Mouse (Mus musculus) liver, embryonic 14.5 days (tissue): Measurements from ENCODE around the gene Sdk1. TPM values are rescaled to one million over a fixed set of nuclear protein-coding genes. Genes with fewer than 3 reads are reported as not detected.

Experiments
- ATAC-seq: fragments of 200-750 bp; cut with Nextera tagmentation; 2 replicates; pipeline ENCODE4 v1.8.0; 2017; ENCODE audit warnings: moderate number of reproducible peaks, mild to moderate bottlenecking, moderate library complexity; ENCODE audit not compliant: insufficient read depth
- DNase-seq, 3 experiments: peaks; one replicate each; pipeline ENCODE4 v3.0.0-alpha.2; 2012 to 2013; ENCODE audit warnings: low read depth in 3 of 3, low spot score in 3 of 3
- H3K27ac ChIP-seq: fragments of 300-500 bp; sonication (generic); 2 replicates; pipeline ENCODE4 v1.5.1; 2014; ENCODE audit warnings: moderate library complexity, mild to moderate bottlenecking, control low read depth, inconsistent platforms
- H3K27me3 ChIP-seq: fragments of 300-500 bp; sonication (generic); 2 replicates; pipeline ENCODE4 v1.6.1; 2014; ENCODE audit warnings: mild to moderate bottlenecking, low read length, moderate library complexity; ENCODE audit not compliant: control insufficient read depth, insufficient read depth
- H3K36me3 ChIP-seq: fragments of 300-500 bp; sonication (generic); replicated peaks from 2 replicates; pipeline ENCODE4 v1.6.1; 2014; ENCODE audit warnings: low read depth; ENCODE audit not compliant: control insufficient read depth, insufficient read depth
- H3K4me1 ChIP-seq, 2 experiments: fragments of 200-500 bp in 1 of 2; fragments of 300-500 bp in 1 of 2; sonication (generic) in 1 of 2; replicated peaks; 2 replicates each; pipeline ENCODE4 v1.6.1; 2012 to 2014; ENCODE audit warnings: antibody characterized with exemption in 1 of 2, inconsistent platforms in 1 of 2, low read length in 1 of 2; ENCODE audit not compliant: control insufficient read depth in 2 of 2, insufficient read depth in 2 of 2
- H3K4me2 ChIP-seq: fragments of 300-500 bp; sonication (generic); 2 replicates; pipeline ENCODE4 v1.6.1; 2014; ENCODE audit warnings: low read depth, mild to moderate bottlenecking, control low read depth, moderate library complexity
- H3K4me3 ChIP-seq, 2 experiments: fragments of 200-500 bp in 1 of 2; fragments of 300-500 bp in 1 of 2; sonication (generic) in 1 of 2; 2 replicates each; pipeline ENCODE4 v1.5.1; 2012 to 2014; ENCODE audit warnings: low read depth in 2 of 2, low read length in 2 of 2, mild to moderate bottlenecking in 2 of 2, control low read depth in 1 of 2, inconsistent platforms in 1 of 2, moderate library complexity in 1 of 2; ENCODE audit not compliant: insufficient read depth in 1 of 2
- H3K9ac ChIP-seq: fragments of 300-500 bp; sonication (generic); replicated peaks from 2 replicates; pipeline ENCODE4 v1.6.1; 2014; ENCODE audit warnings: mild to moderate bottlenecking, control low read depth, moderate library complexity
- H3K9me3 ChIP-seq: fragments of 300-500 bp; sonication (generic); 2 replicates; pipeline ENCODE4 v1.6.1; 2016; ENCODE audit warnings: low read length, mixed read lengths; ENCODE audit not compliant: control insufficient read depth
- CTCF ChIP-seq: IDR thresholded peaks from 2 replicates; pipeline ENCODE4 v1.5.1; 2016; ENCODE audit warnings: antibody characterized with exemption, low read depth, control low read depth
- EP300 ChIP-seq: IDR thresholded peaks from 2 replicates; pipeline ENCODE4 v1.6.1; 2016; ENCODE audit warnings: antibody characterized with exemption, low read depth
- WGBS: fragments of 180-500 bp; shearing (Covaris S2); extraction: QIAGEN DNeasy Blood & Tissue Kit; methylation state at CpG from one replicate; pipeline ENCODE4 v1.1.7; 2014; ENCODE audit not compliant: insufficient replicate concordance; 5-methylcytosine and 5-hydroxymethylcytosine counted together
- polyA plus RNA-seq, 2 experiments: library from polyadenylated mRNA; depleted of rRNA in 1 of 2; stranded (reverse) in 1 of 2; unstranded in 1 of 2; fragments of >200 nt; fragmentation: Nextera tagmentation in 1 of 2; extraction: Ambion mirVana in 1 of 2; gene quantifications; 2 replicates each; pipeline versions ENCODE4 v1.2.1 to v1.2.3; 2012 to 2014

Gene Sdk1
- polyA plus RNA-seq, 2 experiments = 0.01 to 0.25 TPM

DNA sequence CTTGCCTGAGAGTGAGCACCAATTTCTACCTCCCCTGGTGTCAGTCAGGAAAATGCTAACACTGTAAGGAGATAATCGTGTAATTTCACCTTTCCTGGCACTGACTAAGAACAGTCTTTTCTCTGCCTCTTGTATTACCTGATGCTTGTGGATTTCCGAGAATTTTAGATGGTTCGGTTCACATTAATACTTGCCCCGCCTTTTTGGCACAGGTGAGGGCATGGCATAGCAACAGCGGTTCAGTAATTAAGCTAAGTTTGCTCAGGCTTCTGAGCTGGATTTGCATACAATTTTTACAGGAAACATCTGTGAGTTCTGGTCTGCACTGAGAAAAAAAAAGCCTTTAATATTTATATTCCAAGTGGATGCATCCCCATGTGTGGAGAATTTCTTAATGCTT, 350.0 kb downstream of the Sdk1 start:
- Histone ChIP-seq H3K27ac (no peak overlapping the region), H3K36me3 (no peaks in the 10 kb centered on the region), H3K4me1 (no peaks in the 10 kb centered on the region), H3K27me3 (no peaks in the 10 kb centered on the region), H3K4me3 (no peak overlapping the region), H3K9ac (no peak overlapping the region), H3K9me3 (no peaks in the 10 kb centered on the region), H3K4me2 (no peak overlapping the region)
- TF ChIP-seq EP300 = no peak
- no peak for TF ChIP-seq CTCF
- ATAC-seq (no peak), DNase-seq (no peak)
- WGBS = 65% methylated on average over 5 of the region's 5 CpGs

DNA sequence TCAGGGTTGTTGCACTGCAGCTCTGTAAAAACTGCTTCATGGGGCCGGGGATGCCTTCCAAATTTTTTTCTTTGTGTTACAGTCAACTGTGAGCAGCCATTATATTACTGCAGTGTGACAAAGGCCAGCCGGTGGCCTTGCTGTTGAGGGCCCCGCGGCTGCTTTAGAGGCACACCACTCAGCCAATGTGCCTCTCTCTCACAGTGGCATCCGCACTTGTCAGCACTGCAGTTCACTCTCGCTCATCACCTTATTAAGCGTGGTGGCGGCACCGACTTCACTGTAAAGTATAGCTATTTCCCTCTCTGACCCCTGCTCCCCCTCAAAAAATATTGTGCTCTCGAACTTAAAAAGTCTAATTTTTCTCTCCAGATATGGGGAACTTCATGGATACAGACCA, 371.4 kb downstream of the Sdk1 start:
- H3K4me1 ChIP-seq = no peaks in the 10 kb centered on the region
- no peak for DNase-seq
- WGBS = 75% methylated on average over 10 of the region's 10 CpGs

DNA sequence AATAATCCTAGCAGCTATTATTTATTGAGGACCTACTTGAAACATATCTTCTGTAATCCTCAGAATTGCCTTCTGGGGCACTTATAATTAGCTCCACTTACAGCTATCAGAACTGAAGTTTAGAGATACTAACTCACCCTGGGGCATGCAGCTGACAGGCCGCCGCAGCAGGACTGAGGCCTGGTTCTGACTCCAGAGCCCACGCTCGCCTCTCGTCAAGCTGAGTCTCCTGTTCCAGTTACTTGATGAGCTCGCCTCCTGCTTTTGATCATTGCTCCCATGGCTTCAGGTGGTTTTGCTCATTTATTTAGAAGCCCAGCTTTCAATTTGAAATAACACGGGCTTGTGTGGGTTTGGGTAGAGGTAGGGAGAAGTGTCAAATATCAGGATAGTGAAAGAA, 374.5 kb downstream of the Sdk1 start:
- DNase-seq = no peak
- Histone ChIP-seq H3K4me1 (no peaks in the 10 kb centered on the region), H3K27ac (no peak overlapping the region), H3K4me2 (no peak overlapping the region), H3K36me3 (no peaks in the 10 kb centered on the region), H3K9ac (no peak overlapping the region), H3K27me3 (no peaks in the 10 kb centered on the region), H3K4me3 (no peak overlapping the region), H3K9me3 (no peaks in the 10 kb centered on the region)
- 66% methylated on average over 7 of the region's 7 CpGs for WGBS
- TF ChIP-seq EP300 (no peak), CTCF (no peak)
- no peak for ATAC-seq

More for the DNA sequence above, 371.4 kb downstream of the Sdk1 start:
- no peaks in the 10 kb centered on the region for H3K9me3 ChIP-seq
- no peak overlapping the region for H3K27ac ChIP-seq
- no peak for ATAC-seq
- H3K4me3 ChIP-seq = no peak overlapping the region
- TF ChIP-seq CTCF (no peak), EP300 (no peak)
- H3K36me3 ChIP-seq = no peaks in the 10 kb centered on the region
- no peak overlapping the region for H3K4me2 ChIP-seq
- H3K9ac ChIP-seq = no peak overlapping the region
- H3K27me3 ChIP-seq = no peaks in the 10 kb centered on the region

DNA sequence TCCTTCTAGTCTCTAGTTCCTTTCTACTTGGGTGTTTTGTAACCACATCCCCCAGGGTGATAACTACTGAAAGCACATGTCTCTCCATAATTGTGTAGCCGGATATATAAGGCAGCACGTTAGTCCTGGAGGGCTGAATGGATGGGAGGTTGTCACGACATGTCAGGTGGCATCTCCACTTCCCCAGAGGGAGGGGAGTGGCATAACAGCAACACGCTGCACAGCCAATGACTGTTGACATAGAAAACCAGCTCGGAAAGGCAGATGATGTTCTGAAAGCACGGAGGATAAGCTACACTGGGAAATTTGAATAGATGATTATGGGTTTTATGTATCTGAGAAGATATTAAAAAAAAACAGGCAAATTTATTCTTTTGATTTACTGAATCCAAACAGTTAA, 376.4 kb downstream of the Sdk1 start:
- H3K4me1 ChIP-seq = no peaks in the 10 kb centered on the region
- TF ChIP-seq CTCF (no peak), EP300 (no peak)
- no peaks in the 10 kb centered on the region for H3K36me3 ChIP-seq
- no peak for ATAC-seq
- H3K4me2 ChIP-seq = no peak overlapping the region
- no peaks in the 10 kb centered on the region for H3K9me3 ChIP-seq
- H3K27ac ChIP-seq = no peak overlapping the region
- no peak overlapping the region for H3K4me3 ChIP-seq
- no peaks in the 10 kb centered on the region for H3K27me3 ChIP-seq
- WGBS = 50% methylated on average over 6 of the region's 6 CpGs
- DNase-seq = no peak
- H3K9ac ChIP-seq = no peak overlapping the region

DNA sequence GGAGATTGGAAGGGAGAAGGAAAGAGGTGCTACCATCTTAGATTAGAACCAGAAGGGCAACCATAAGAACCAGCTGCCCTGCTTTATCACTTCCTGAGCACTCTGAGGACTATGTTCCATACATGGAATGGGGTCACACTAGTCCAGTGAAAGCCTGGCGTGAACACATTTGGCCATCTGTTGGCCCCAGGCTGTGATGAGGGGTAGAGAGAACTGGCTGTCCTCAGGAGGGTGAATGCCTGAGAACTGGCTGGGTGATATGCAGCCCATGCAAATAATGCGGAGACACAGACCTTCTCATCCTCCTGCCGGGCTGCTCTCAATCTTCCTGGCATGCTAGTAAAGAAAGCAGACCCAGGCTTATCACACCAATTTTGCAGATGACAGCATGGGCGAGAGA, 384.1 kb downstream of the Sdk1 start:
- DNase-seq (no peak), ATAC-seq (no peak)
- H3K4me2 ChIP-seq = no peak overlapping the region
- H3K9me3 ChIP-seq = no peaks in the 10 kb centered on the region
- no peaks in the 10 kb centered on the region for H3K4me1 ChIP-seq
- H3K27me3 ChIP-seq = no peaks in the 10 kb centered on the region
- H3K36me3 ChIP-seq = no peaks in the 10 kb centered on the region
- no peak overlapping the region for H3K27ac ChIP-seq
- no peak overlapping the region for H3K9ac ChIP-seq
- TF ChIP-seq EP300 = no peak
- TF ChIP-seq CTCF = no peak
- no peak overlapping the region for H3K4me3 ChIP-seq
- WGBS = 59% methylated on average over 4 of the region's 4 CpGs

DNA sequence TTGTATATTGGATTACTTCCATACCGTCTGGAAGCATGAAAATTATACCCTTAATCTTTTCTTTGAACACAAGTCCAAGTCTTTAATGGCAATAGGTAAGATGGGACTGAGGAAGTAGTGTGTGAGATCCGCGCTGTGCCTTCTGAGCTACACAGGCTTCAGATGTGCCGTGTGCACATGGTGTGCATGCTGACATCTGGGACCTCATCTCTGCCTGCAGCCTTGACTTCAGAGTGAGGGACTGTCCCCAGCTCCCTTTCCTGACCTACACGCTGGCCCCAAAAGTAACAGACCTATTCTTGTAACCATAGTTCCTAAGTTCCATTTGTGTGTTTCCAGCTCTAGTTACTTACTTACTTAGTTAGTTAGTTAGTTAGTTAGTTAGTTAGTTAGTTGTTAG, 390.4 kb downstream of the Sdk1 start:
- Histone ChIP-seq H3K9ac (no peak overlapping the region), H3K9me3 (no peaks in the 10 kb centered on the region), H3K27me3 (no peaks in the 10 kb centered on the region), H3K4me2 (no peak overlapping the region), H3K36me3 (no peaks in the 10 kb centered on the region), H3K4me3 (no peak overlapping the region), H3K27ac (no peak overlapping the region), H3K4me1 (no peaks in the 10 kb centered on the region)
- WGBS = 74% methylated on average over 5 of the region's 5 CpGs
- TF ChIP-seq CTCF = no peak
- TF ChIP-seq EP300 = no peak
- ATAC-seq (no peak), DNase-seq (no peak)
